Mouse (Mus musculus): Measurements from ENCODE around the gene Mrps7. TPM values are rescaled to one million over a fixed set of nuclear protein-coding genes. Genes with fewer than 3 reads are reported as not detected.
"Not testable (repeated sequence)": the region's sequence is repeated elsewhere in the genome, so short reads cannot be mapped to it uniquely, and the experiment has no call there.

The Mrps7 gene
- total RNA-seq, 2 experiments from 2014 or later = 80.1 to 85.7 TPM

DNA sequence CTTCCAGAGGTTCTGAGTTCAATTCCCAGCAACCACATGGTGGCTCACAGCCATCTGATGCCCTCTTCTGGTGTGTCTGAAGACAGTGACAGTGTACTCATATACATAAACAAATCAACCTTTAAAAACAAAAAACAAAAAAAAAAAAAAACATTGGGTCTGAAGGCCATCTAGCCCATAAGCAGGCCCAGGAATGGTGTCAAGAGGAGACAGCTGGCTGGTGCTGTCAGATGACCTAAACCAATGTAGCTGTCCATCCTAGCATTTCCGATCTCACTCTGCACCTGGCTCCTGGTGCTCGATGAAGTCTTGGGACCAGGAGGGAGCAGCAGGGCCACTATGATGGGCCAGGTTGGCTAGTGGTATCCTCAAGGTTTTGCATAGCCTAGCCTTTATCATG lies 39.0 kb downstream of the Mrps7 start:
- no peak for DNase-seq
- intact Hi-C loops (cut with DNase I) = no loop called here

DNA sequence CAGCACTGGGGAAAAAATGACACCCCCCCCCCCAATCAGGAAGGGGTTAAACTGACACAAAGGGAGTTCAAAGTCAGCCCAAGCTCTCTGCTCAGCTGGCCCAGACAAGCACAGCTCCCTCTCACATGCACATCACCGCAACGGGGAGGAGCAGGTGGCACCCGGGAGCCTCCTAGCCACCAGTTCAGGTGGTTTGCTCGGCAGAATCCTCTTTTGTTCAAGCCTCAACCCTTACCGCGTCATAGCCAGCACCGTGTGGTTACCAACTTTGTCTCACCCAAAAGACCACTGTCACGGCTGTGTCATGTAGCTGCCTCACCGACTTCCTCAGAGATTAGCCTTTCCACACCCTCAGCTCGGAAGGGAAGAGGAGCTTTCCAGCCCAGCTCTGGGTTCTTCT lies 39.5 kb downstream of the Mrps7 start:
- DNase-seq = no peak
- intact Hi-C loops (cut with DNase I) = no loop called here

DNA sequence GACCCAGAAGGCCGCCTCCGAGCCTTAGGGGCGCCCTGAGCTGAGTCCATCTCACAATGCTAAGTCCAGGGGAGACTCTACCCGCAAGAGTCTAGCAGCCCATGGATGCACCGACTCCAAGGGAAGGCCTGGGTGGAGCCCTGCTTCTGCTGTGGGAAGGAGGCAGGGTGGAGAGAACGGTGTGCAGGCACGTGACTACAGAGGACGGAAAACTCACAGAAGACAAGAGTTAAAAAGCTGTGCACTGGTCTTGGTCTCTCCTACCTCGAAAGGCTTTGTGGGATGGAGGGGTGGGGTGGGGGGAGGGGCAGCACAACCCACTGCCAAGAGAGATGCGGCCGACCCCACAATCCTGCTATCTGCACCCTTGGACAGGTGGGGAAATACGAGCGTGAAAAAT lies 40.6 kb downstream of the Mrps7 start:
- intact Hi-C loops (cut with DNase I) = no loop called here

DNA sequence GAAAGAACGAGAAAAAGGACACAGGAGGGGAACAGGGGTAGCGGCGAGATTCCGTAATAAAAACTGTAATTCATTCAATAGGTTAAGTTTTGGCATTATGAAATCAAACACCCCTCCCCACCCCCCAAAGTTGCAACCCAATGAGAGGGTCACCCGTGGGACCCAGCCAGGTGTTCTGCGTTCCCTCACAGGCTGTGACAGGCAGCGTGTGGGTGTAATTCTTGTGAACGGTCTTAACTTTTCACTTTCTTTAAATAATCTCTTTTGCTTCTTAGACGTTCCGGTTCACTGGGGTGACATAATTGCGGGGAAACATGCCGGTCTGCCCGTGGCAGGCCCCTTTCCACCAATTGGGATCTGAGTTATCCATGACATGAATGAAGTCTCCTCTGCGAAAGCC lies 41.8 kb downstream of the Mrps7 start:
- intact Hi-C loops (cut with DNase I) = loop anchor here (5.0 kb wide), 1 partner anchor 167 kb away; the partner anchor contains the start of genes Caskin2 and Tsen54
- DNase-seq = not testable (repeated sequence)

More for the DNA sequence above, 40.6 kb downstream of the Mrps7 start:
- no peak for DNase-seq

DNA sequence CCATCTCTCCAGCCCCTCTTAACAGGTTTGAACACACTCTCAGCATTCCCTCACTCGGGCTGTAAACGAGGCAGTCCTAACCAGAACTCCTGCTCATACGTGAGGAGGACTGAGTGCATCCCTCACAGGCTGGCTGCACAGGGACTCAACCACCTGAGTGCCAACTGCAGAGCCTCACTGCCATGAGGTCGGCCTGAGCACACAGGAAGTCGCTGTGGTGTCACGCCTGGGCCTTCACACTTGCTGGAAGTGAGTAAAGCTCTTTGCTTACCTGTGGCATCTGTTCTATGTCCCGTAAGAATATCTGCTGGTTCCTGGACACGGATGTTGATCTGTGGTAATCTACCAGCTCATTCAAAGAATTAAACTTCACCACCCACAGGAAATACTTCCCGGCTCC lies 42.7 kb downstream of the Mrps7 start:
- intact Hi-C loops (cut with DNase I) = loop anchor here (5.0 kb wide), 1 partner anchor 166 kb away; the partner anchor contains the start of genes Caskin2 and Tsen54
- no peak for DNase-seq

DNA sequence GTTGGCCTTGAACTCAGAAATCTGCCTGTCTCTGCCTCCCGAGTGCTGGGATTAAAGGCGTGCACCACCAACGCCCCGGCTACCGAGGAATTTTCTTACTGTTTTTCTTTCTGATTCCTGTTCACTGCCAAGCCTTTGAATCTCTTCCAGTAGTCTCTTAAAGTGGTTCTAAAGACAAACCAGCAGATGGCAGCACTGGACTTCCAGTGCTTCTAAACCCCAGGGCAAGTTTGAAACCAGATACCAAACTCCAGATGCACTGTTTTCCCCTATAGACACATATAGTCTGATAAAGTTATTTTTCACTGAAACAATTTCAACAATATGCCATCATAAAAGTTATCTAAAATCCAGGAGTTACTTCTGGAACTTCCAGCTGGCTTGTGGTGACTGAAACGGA lies 43.7 kb downstream of the Mrps7 start:
- DNase-seq = peak; percentile 58 to 63
- intact Hi-C loops (cut with DNase I) = loop anchor here (1.0 to 5.0 kb wide), 2 partner anchors 67 to 165 kb away; partner anchors contain the start of genes Caskin2 and Tsen54

DNA sequence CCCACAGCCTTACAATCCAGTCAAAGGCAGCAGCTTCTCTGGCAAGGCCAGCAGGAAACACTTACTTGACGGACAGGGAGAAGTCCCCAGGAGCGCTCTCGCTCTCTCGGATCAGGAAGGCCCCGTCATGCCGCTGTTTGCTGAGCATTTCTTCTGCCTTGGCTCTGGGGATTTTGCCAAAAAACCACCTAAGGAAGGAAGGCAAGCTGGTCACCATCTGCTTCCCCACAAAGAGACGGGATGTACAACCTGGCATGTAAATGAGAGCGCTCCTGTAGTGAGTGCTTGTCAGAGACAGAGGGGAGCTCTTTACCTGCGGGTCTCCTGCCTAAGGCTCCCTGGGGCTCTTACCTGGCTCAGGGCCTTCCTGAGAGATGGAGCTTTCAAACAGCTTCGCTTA lies 46.0 kb downstream of the Mrps7 start:
- intact Hi-C loops (cut with DNase I) = loop anchor here (5.0 kb wide), 1 partner anchor 163 kb away; the partner anchor contains the start of genes Caskin2 and Tsen54
- no peak for DNase-seq

DNA sequence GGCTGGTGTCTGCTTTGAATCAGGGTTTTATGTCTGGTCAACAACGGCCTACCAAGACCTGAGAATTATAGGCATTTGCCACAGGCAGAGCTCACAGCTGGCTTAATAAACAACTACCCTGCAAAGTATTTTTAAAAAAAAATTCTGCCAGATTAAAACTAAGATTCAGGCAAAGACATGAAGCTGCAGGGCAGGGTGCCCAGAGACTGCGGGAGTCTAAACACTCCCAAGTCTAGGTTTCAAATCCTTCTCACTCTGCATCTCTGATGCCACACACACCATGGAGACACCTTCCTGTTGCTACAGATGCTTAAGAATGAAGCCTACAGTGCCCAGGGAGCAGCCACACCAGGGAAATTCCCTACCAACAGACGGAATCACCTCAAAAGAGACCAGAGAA lies 48.0 kb downstream of the Mrps7 start:
- DNase-seq = no peak
- intact Hi-C loops (cut with DNase I) = loop anchor here (1.0 kb wide), 1 partner anchor 10 kb away; no protein-coding TSS in a partner anchor

DNA sequence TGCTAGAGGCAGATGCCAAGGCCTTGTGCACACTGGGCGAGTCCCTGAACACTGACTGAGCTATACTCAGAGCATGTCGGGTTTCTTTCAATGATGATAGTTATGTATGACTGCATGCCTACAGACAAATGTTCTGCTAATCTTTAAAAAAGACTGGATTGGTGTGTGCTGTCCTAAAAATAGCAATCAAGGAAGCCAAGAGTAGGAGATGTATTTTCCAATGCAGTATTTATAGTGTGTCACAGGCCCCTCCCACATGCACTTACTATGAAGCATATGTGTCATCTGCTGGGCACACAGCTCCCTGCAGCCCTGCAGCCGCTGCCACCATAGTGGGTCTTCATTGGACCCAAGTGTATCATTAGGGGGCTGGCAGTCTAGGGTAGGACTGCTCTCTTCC lies 49.5 kb downstream of the Mrps7 start:
- intact Hi-C loops (cut with DNase I) = no loop called here
- no peak for DNase-seq

DNA sequence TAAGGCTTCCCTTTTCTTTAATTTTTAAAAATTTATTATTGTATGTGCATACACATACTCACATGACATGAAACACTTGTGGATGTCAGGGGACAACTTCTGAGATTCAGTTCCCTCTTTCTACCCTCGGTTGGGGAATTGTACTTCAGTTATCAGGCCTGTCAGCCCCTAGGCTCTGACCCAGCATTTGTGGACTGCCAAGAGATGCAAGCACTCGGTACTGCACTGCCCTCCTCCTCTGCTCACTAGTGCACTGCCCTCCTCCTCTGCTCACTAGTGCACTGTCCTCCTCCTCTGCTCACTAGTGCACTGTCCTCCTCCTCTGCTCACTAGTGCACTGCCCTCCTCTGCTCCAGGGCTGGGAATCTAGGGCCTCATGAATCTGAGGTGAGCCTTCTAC lies 50.4 kb downstream of the Mrps7 start:
- no peak for DNase-seq
- intact Hi-C loops (cut with DNase I) = no loop called here

Other genes with a start within 250 kb of the Mrps7 start
- 1 to 10 TPM; 4.2 to 4.8 TPM for gene Hid1, start 236.2 kb upstream of the Mrps7 start, total RNA-seq (2021)
- 1 to 10 TPM; 5.8 to 5.9 TPM for gene Cdr2l, start 222.0 kb upstream of the Mrps7 start, total RNA-seq (2021)
- gene Mrpl58, start 200.2 kb upstream of the Mrps7 start, total RNA-seq (2021) = 100 to 1,000 TPM; 134 to 149 TPM
- 1,000 to 10,000 TPM; 2,281 to 2,357 TPM for gene Atp5h, start 184.0 kb upstream of the Mrps7 start, total RNA-seq (2021)
- gene Kctd2, start 183.8 kb upstream of the Mrps7 start, total RNA-seq (2021) = 10 to 100 TPM; 27.9 to 28.3 TPM
- gene Trim80, start 163.4 kb upstream of the Mrps7 start, total RNA-seq (2021) = not detected
- gene Slc16a5, start 141.5 kb upstream of the Mrps7 start, total RNA-seq (2021) = not detected
- gene Armc7, start 128.3 kb upstream of the Mrps7 start, total RNA-seq (2021) = 1 to 10 TPM; 1.5 to 2.4 TPM
- 10 to 100 TPM; 13.1 to 14.2 TPM for gene Nt5c, start 112.1 kb upstream of the Mrps7 start, total RNA-seq (2021)
- gene Jpt1, start 89.5 kb upstream of the Mrps7 start, total RNA-seq (2021) = 100 to 1,000 TPM; 124 to 143 TPM
- gene Sumo2, start 67.6 kb upstream of the Mrps7 start, total RNA-seq (2021) = 100 to 1,000 TPM; 165 to 185 TPM
- 10 to 100 TPM; 23.5 to 23.8 TPM for gene Nup85, start 39.5 kb upstream of the Mrps7 start, total RNA-seq (2021)
- gene Gga3, start 126 bp downstream of the Mrps7 start, total RNA-seq (2021) = 10 to 100 TPM; 18.0 to 21.3 TPM
- gene Mif4gd, start 9.0 kb downstream of the Mrps7 start, total RNA-seq (2021) = 10 to 100 TPM; 47.3 to 53.8 TPM
- 10 to 100 TPM; 35.5 to 38.8 TPM for gene Slc25a19, start 24.4 kb downstream of the Mrps7 start, total RNA-seq (2021)
- 100 to 1,000 TPM; 102 to 110 TPM for gene Grb2, start 104.7 kb downstream of the Mrps7 start, total RNA-seq (2021)
- 100 to 1,000 TPM in 1 of 2 experiments, 10 to 100 TPM in 1; 92.3 to 101 TPM for gene Tmem94, start 161.5 kb downstream of the Mrps7 start, total RNA-seq (2021)
- 10 to 100 TPM; 48.6 to 50.6 TPM for gene Caskin2, start 209.7 kb downstream of the Mrps7 start, total RNA-seq (2021)
- gene Tsen54, start 210.8 kb downstream of the Mrps7 start, total RNA-seq (2021) = 1 to 10 TPM; 8.7 to 9.7 TPM
- gene Llgl2, start 220.1 kb downstream of the Mrps7 start, total RNA-seq (2021) = 10 to 100 TPM; 18.7 to 21.2 TPM